Comparison of ENCODE assay signal across 8 mouse cellular contexts in genomic region chr1:172242401-172242800, GRCm38 (mm10). TPM values are rescaled to one million over a fixed set of nuclear protein-coding genes. Genes with fewer than 3 reads are reported as not detected.
A peak's percentile ranks its signal among the peaks of the same experiment; 100 is the strongest.
DNase-seq lines count a peak whose midpoint lies in the region; ATAC-seq lines count a peak whose summit lies in the region.

No protein-coding gene starts in this region.

- peaks cover 6% of the 10 kb centered on the region; the same call in 1 of the 2 replicates for H3K27me3 ChIP-seq in neural tube, embryonic 11.5 days (ENCODE audit: control insufficient read depth, insufficient read depth, low read length)
- H3K27me3 ChIP-seq in neural tube, embryonic 15.5 days (replicated peaks) = peaks cover 3% of the 10 kb centered on the region; the same call in 1 of the 2 replicates
- no peaks in the 10 kb centered on the region for H3K27me3 ChIP-seq in neural tube, embryonic 14.5 days (ENCODE audit: control insufficient read depth, insufficient read depth, low read length)
- H3K27me3 ChIP-seq in intestine, embryonic 16.5 days (replicated peaks; ENCODE audit: control insufficient read depth, insufficient read depth, low read length) = peaks cover 5% of the 10 kb centered on the region; the same call in 1 of the 2 replicates

- peaks cover 6% of the 10 kb centered on the region; the same call in 1 of the 2 replicates for H3K4me1 ChIP-seq in neural tube, embryonic 11.5 days (ENCODE audit: control insufficient read depth, insufficient read depth, low read length)
- H3K4me1 ChIP-seq in neural tube, embryonic 15.5 days = peaks cover 10% of the 10 kb centered on the region
- H3K4me1 ChIP-seq in neural tube, embryonic 14.5 days (ENCODE audit: control insufficient read depth, insufficient read depth, low read length) = no peaks in the 10 kb centered on the region
- H3K4me1 ChIP-seq in intestine, embryonic 16.5 days (ENCODE audit: control insufficient read depth, insufficient read depth, low read length) = no peaks in the 10 kb centered on the region

- ATAC-seq in neural tube, embryonic 11.5 days (ENCODE audit: insufficient read depth, low FRiP score, low TSS enrichment) = 0 out of 2 replicates have a peak, but pooled peaks have one; percentile 43
- no peak for ATAC-seq in neural tube, embryonic 15.5 days (ENCODE audit: low FRiP score)
- peak; percentile 75; the same call in 1 of the 2 replicates for ATAC-seq in neural tube, embryonic 14.5 days (ENCODE audit: low read depth)
- ATAC-seq in intestine, embryonic 16.5 days = no peak

- H3K36me3 ChIP-seq in neural tube, embryonic 11.5 days (ENCODE audit: control insufficient read depth, insufficient read depth, low read length) = no peaks in the 10 kb centered on the region
- H3K36me3 ChIP-seq in neural tube, embryonic 15.5 days = no peaks in the 10 kb centered on the region
- no peaks in the 10 kb centered on the region for H3K36me3 ChIP-seq in neural tube, embryonic 14.5 days (ENCODE audit: control insufficient read depth, insufficient read depth, low read length)
- H3K36me3 ChIP-seq in intestine, embryonic 16.5 days (ENCODE audit: control insufficient read depth, insufficient read depth, low read length) = no peaks in the 10 kb centered on the region

- H3K4me2 ChIP-seq in neural tube, embryonic 11.5 days (ENCODE audit: low read depth) = no peak overlapping the region
- no peak overlapping the region for H3K4me2 ChIP-seq in neural tube, embryonic 15.5 days
- no peak overlapping the region for H3K4me2 ChIP-seq in neural tube, embryonic 14.5 days (ENCODE audit: low read depth, low read length)
- H3K4me2 ChIP-seq in intestine, embryonic 16.5 days (ENCODE audit: low read depth, low read length) = no peak overlapping the region

- DNase-seq in neural tube, embryonic 11.5 days (ENCODE audit: low spot score) = peak; percentile 38
- DNase-seq in heart, adult 18-20 months = peak; percentile 52 to 64
- peak; percentile 76 for DNase-seq in kidney, adult 9 months
- no peak for DNase-seq in thymus, postnatal 14 days
- no peak for DNase-seq in cerebellum, adult 9-10 months

- 42% methylated on average over 2 of the region's 2 CpGs for WGBS in neural tube, embryonic 11.5 days
- 20% methylated on average over 2 of the region's 2 CpGs for WGBS in neural tube, embryonic 15.5 days
- 25% methylated on average over 2 of the region's 2 CpGs for WGBS in neural tube, embryonic 14.5 days
- WGBS in intestine, embryonic 16.5 days = 50% methylated on average over 2 of the region's 2 CpGs

- H3K9ac ChIP-seq in neural tube, embryonic 11.5 days (ENCODE audit: low read length) = no peak overlapping the region
- no peak overlapping the region for H3K9ac ChIP-seq in neural tube, embryonic 15.5 days (replicated peaks)
- H3K9ac ChIP-seq in neural tube, embryonic 14.5 days (replicated peaks; ENCODE audit: low read depth, low read length) = no peak overlapping the region
- no peak overlapping the region for H3K9ac ChIP-seq in intestine, embryonic 16.5 days (ENCODE audit: low read depth, low read length)

- no peaks in the 10 kb centered on the region for H3K9me3 ChIP-seq in neural tube, embryonic 11.5 days (ENCODE audit: control insufficient read depth, low read length)
- H3K9me3 ChIP-seq in neural tube, embryonic 15.5 days (replicated peaks) = no peaks in the 10 kb centered on the region
- H3K9me3 ChIP-seq in neural tube, embryonic 14.5 days (ENCODE audit: control insufficient read depth, low read length) = no peaks in the 10 kb centered on the region
- no peaks in the 10 kb centered on the region for H3K9me3 ChIP-seq in intestine, embryonic 16.5 days (ENCODE audit: control insufficient read depth, low read length)

- H3K27ac ChIP-seq in neural tube, embryonic 11.5 days (ENCODE audit: low read depth, low read length) = no peak overlapping the region
- no peak overlapping the region for H3K27ac ChIP-seq in neural tube, embryonic 15.5 days (replicated peaks)
- no peak overlapping the region for H3K27ac ChIP-seq in neural tube, embryonic 14.5 days (ENCODE audit: low read depth, low read length)
- no peak overlapping the region for H3K27ac ChIP-seq in intestine, embryonic 16.5 days (ENCODE audit: low read length)

- H3K4me3 ChIP-seq in neural tube, embryonic 11.5 days (ENCODE audit: low read depth, low read length) = no peak overlapping the region
- no peak overlapping the region for H3K4me3 ChIP-seq in neural tube, embryonic 15.5 days (replicated peaks)
- no peak overlapping the region for H3K4me3 ChIP-seq in neural tube, embryonic 14.5 days (ENCODE audit: low read depth, low read length)
- no peak overlapping the region for H3K4me3 ChIP-seq in intestine, embryonic 16.5 days (ENCODE audit: low read length)

RNA-seq across cellular contexts. Expression of gene Atp1a4, which starts 15.8 kb away (rescaled TPM):
- polyA plus RNA-seq in neural tube, embryonic 11.5 days (2014; fragmentation: Nextera tagmentation; extraction: Ambion mirVana) = not detected in 2 replicates
- 0.05 TPM in 1 of 2 replicates, not detected in the other for polyA plus RNA-seq in neural tube, embryonic 15.5 days (2015; fragmentation: Nextera tagmentation; extraction: Ambion mirVana)
- total RNA-seq in heart, adult 18-20 months (2021) = not detected
- not detected in 2 replicates for polyA plus RNA-seq in neural tube, embryonic 14.5 days (2014; fragmentation: Nextera tagmentation; extraction: Ambion mirVana)
- polyA plus RNA-seq in intestine, embryonic 16.5 days (2015; fragmentation: Nextera tagmentation; extraction: Ambion mirVana) = not detected in 2 replicates

RNA-seq across cellular contexts. Expression of gene Igsf8, which starts 19.0 kb away (rescaled TPM):
- polyA plus RNA-seq in neural tube, embryonic 11.5 days (2014; fragmentation: Nextera tagmentation; extraction: Ambion mirVana) = 121 and 142 TPM in 2 replicates
- polyA plus RNA-seq in neural tube, embryonic 15.5 days (2015; fragmentation: Nextera tagmentation; extraction: Ambion mirVana) = 70.9 and 71.3 TPM in 2 replicates
- total RNA-seq in heart, adult 18-20 months (2021) = 10 to 100 TPM in 1 of 2 experiments, 1 to 10 TPM in 1; 9.8 to 10.1 TPM
- polyA plus RNA-seq in neural tube, embryonic 14.5 days (2014; fragmentation: Nextera tagmentation; extraction: Ambion mirVana) = 66.2 and 72.2 TPM in 2 replicates
- polyA plus RNA-seq in intestine, embryonic 16.5 days (2015; fragmentation: Nextera tagmentation; extraction: Ambion mirVana) = 43.1 and 45.2 TPM in 2 replicates

RNA-seq across cellular contexts. Expression of gene Casq1, which starts 22.7 kb away (rescaled TPM):
- polyA plus RNA-seq in neural tube, embryonic 11.5 days (2014; fragmentation: Nextera tagmentation; extraction: Ambion mirVana) = 2.2 and 2.5 TPM in 2 replicates
- 3.8 and 4.0 TPM in 2 replicates for polyA plus RNA-seq in neural tube, embryonic 15.5 days (2015; fragmentation: Nextera tagmentation; extraction: Ambion mirVana)
- 1 to 10 TPM; 2.2 to 2.7 TPM for total RNA-seq in heart, adult 18-20 months (2021)
- polyA plus RNA-seq in neural tube, embryonic 14.5 days (2014; fragmentation: Nextera tagmentation; extraction: Ambion mirVana) = 1.4 and 1.6 TPM in 2 replicates
- polyA plus RNA-seq in intestine, embryonic 16.5 days (2015; fragmentation: Nextera tagmentation; extraction: Ambion mirVana) = 24.1 and 24.6 TPM in 2 replicates

RNA-seq across cellular contexts. Expression of gene Pea15a, which starts 35.8 kb away (rescaled TPM):
- 249 and 272 TPM in 2 replicates for polyA plus RNA-seq in neural tube, embryonic 11.5 days (2014; fragmentation: Nextera tagmentation; extraction: Ambion mirVana)
- polyA plus RNA-seq in neural tube, embryonic 15.5 days (2015; fragmentation: Nextera tagmentation; extraction: Ambion mirVana) = 378 and 415 TPM in 2 replicates
- 10 to 100 TPM; 57.4 to 69.9 TPM for total RNA-seq in heart, adult 18-20 months (2021)
- 350 and 391 TPM in 2 replicates for polyA plus RNA-seq in neural tube, embryonic 14.5 days (2014; fragmentation: Nextera tagmentation; extraction: Ambion mirVana)
- 80.2 and 81.3 TPM in 2 replicates for polyA plus RNA-seq in intestine, embryonic 16.5 days (2015; fragmentation: Nextera tagmentation; extraction: Ambion mirVana)

RNA-seq across cellular contexts. Expression of gene Atp1a2, which starts 55.5 kb away (rescaled TPM):
- 1.3 and 1.6 TPM in 2 replicates for polyA plus RNA-seq in neural tube, embryonic 11.5 days (2014; fragmentation: Nextera tagmentation; extraction: Ambion mirVana)
- polyA plus RNA-seq in neural tube, embryonic 15.5 days (2015; fragmentation: Nextera tagmentation; extraction: Ambion mirVana) = 57.9 and 63.1 TPM in 2 replicates
- 100 to 1,000 TPM; 496 to 511 TPM for total RNA-seq in heart, adult 18-20 months (2021)
- 23.6 and 27.9 TPM in 2 replicates for polyA plus RNA-seq in neural tube, embryonic 14.5 days (2014; fragmentation: Nextera tagmentation; extraction: Ambion mirVana)
- polyA plus RNA-seq in intestine, embryonic 16.5 days (2015; fragmentation: Nextera tagmentation; extraction: Ambion mirVana) = 3.1 and 3.2 TPM in 2 replicates

Comparison
In these comparisons a context has a peak if more than half of its experiments do, and no peak if none do; other contexts are left out.
1. ATAC-seq: peak in neural tube, embryonic 11.5 days (single experiment) and neural tube, embryonic 14.5 days (single experiment); none in neural tube, embryonic 15.5 days (single experiment) and intestine, embryonic 16.5 days (single experiment).
2. DNase-seq: peak in neural tube, embryonic 11.5 days (single experiment), heart, adult 18-20 months (2 of 2) and kidney, adult 9 months (single experiment); none in thymus, postnatal 14 days (single experiment) and cerebellum, adult 9-10 months (single experiment).